Mouse (Mus musculus) fat pad, adult 2 months (tissue): Measurements from ENCODE around the gene Rab34.

Experiments used
- DNase-seq: peaks from one replicate; pipeline ENCODE4 v3.0.0-alpha.2; 2011; ENCODE audit warnings: low read depth, low spot score; ENCODE audit errors: extremely low read depth

The Rab34 gene

DNA sequence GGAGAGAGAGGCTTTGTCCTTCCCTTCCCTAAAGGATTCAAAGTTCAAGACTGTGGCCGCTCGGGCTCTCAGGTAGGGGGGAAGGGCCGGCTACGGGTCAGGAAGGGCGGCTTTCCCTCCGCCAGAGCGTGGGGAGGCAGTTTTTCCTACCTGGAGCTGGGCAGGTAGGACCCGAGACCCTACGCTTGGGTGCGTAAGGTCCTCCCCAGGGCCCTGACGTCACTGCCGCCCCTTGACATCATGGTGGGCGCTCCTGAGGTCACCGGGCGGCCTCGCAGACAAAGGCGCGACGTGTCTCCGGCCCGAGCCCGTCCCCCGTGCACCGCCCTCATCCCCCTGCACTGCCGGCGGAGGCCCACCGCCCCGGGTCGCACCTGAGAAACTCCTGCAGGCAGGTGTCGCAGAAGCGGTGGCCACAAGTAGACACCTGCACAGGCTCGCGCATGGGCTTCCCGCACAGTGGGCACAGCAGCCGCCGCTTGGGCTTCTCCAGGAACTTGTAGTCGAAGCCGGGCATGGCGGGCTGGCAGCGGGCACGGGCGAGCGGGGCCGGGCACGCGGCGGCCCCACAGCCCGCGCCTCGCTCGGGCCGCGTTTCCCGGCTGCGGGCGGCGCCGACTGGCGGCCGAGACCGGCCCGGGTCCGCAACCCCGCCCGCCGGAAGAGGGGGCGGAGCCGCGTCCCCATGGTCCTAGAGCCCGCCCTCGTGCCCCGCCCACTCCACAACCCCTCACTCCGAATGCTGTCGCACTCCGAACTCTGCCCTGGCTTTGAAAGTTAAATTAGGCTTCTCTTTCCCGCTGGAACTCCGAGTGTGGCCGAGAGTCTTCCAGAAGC lies 23.1 kb upstream of the Rab34 start, which contains the start of gene Traf4:
Gene Traf4, minus strand, starts transcription at position 666 of the 837 bp plus-strand sequence.
- DNase-seq = no peak

GRCm38 (mm10) chr11:78165761-78166109 lies 22.5 kb upstream of the Rab34 start:
- no peak for DNase-seq

GRCm38 (mm10) chr11:78166161-78166560 lies 22.1 kb upstream of the Rab34 start:
- DNase-seq = no peak

DNA sequence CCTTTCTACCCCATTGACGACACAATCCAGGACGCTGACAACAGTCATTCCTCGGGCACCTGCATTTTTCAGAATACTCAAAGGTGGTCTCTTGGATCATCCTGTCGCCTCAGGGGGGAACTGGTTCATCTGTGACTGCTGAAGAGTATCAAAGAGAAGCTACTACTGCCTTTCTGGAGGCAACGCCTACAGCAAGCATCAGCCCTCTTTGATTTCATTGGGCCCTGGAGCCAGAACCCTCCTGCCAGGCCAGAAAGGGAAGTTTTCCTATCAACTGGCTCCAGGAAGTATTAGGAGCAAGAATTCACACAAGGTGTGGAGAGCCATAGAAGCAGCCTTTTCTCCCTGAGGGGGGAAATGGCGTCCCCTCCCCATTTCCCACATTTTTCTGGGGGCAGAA lies 21.6 kb upstream of the Rab34 start:
- DNase-seq = no peak

DNA sequence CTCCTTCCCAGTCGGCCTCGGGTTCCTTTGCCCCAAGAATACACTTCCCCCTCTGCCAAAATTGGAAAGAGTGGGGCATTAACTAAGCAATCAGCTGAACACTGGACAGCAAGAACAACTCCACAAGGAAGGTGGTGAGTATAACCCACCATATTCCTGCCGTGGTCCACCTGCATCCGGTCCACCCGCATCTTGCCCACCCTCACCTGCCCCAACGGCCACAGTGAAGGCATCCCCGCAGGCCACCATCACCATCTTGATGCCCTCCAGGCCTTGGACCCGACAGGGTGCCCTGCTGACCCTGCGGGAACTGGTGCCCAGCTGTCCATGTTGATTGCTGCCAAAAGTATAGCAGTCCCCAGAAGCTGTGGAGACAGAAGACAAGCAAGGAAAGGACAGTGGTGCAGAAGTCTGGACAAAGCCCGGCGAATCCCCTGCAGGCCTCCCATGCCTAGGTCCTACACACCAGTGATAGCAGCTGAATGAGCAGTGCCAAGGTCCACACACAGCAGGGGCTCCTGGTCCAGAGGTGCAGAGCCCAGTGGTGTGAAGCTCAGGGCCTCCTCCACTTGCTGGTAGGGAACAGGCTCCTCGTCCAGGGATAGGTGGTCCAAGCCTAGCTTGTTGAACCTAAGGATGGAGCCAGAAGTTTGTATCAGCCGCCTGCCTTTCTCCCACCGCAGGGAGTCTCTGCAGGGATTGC lies 20.8 kb upstream of the Rab34 start:
- no peak for DNase-seq

- DNase-seq = no peak
Observed at GRCm38 (mm10) chr11:78168541-78169468, 19.4 kb upstream of the Rab34 start.

DNA sequence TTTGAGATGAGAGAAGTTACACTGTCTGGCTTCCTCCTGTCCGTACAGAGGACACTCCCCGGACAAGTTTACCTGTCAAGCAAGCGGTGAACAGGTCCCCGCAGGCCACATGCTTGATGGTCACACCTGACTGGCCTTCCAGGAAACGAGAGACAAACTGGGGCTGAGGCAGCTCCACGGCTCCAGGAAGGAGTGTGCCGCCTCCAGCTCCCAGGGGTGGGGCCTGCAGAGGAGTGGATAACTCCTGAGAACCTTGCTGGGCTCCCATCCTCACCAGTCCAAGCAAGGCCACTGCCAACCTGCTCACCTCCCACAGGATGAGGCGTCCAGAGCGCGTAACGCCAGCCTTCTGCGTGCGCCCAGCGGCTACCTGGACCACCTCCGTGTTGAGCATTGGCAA lies 17.9 kb upstream of the Rab34 start:
- no peak for DNase-seq

DNA sequence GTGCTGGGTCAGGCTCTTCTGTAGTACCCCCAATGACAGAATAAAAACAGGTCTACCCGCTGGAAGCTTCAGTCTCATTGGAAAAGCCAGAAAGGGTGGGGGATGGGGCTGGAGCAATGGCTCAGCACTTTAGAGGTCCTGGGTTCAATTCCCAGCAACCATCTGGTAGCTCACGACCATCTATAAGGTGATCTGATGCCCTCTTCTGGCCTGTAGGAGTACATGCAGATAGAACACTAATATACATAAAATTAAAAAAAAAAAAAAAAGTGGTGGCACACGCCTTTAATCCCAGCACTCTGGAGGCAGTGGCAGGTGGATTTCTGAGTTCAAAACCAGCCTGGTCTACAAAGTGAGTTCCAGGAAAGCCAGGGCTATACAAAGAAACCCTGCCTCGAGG lies 16.9 kb upstream of the Rab34 start:
- DNase-seq = no peak

DNA sequence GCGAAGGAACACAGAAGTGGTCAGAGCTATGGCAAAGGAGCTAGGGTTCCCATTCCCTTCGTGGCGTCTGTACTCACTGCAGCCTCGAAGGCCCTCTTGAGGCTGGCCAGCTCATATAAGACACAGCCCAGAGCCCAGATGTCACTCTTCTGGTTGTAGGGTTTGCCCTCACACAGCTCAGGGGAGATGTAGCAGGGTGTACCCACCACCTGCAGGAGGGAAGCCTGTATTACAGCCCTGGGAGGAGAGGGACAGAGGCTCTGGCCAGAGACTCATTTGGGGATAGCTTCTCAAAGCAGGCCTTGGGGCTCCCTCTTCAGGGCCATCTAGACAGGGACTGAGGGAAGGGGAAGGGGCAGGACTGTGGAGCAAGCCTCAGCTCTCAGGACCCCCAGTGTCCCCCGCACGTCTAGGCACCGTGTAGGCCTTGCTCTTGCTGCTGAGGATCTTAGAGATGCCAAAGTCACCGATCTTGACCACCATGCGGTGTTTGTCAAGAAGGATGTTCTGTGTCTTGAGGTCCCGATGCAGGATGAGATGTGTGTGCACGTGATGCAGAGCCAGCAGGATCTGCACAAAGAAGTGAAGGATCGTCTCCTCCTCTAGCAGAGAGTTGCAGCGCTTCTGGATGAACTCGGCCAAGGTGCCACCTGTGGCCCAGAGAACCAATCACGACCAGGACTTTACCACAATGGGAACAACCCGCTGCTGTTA lies 16.0 kb upstream of the Rab34 start:
- DNase-seq = no peak

DNA sequence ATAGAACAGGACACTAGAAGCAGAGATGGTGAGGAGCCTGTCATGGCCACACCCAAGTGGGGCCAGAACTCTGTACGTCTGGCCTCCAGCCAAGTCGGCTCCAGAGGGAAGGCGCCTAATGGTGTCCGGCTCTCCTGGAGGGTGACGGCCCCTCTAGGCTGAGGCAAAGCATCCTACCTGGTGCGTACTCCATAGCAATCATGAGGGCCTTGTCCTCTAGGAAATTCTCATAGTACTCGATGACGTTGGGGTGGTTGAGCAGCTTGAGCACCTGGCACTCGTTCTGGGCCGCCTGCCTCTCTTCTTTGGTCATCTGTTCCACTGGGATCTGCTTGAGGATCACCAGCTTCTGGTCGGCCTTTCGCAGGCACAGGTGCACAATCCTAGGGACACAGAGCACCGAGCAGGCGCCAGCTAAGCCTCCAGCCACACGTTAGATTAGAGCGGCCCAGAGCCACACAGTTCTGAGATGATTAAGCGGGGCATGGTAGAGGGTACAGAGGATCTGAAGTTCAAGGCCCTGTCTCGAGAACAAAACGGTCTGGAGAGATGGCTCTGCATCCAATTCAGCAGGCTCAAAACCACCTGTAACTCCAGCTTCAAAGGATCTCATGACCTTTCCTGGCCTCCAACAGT lies 15.4 kb upstream of the Rab34 start:
- no peak for DNase-seq

DNA sequence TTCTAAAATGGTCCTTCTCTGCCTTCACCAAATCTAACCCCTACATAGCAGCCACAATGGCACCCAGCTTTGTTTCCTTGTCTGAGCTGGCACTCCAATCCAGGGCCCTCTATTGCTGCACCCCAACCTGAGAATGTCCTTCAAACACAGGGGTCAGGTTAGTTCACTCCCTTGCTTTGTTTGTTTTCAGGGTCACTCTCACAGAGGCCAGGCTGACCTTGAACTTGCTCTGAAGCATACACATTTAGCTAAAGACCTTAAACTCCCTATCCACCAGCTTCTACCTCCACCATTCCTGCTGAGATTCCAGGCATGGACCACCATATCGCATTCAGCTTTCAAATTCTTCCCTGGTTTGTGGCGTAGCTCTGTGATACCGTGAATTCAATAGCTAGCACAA lies 13.7 kb upstream of the Rab34 start:
- no peak for DNase-seq

GRCm38 (mm10) chr11:78175771-78176401 lies 12.3 kb upstream of the Rab34 start:
- no peak for DNase-seq

GRCm38 (mm10) chr11:78176402-78176862 lies 11.8 kb upstream of the Rab34 start, which contains the start of the genes Nek8 and Tlcd1:
Nek8 (minus strand) TSS chr11:78176675.
Tlcd1 (plus strand) TSS chr11:78176711.
- DNase-seq = no peak

DNA sequence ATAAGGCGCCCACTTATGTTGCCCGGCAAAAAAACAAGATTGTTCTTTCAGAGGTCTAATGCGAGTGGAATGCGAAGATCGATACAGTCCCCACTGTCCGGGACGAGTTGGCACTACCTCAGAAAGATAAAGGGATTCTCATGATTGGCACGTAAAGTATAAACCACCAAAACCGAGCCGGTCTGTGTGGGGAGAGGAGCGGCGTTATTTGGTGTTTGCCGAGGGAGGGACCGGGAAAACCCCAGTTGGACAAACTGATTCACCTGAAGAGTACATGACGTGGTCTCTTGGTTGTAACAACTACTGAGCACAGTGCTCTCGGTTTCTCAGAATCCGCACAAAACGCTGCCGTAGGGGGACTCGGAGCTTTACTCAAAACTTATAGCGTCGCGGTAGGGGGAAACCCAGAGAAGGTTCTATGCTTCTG lies 11.3 kb upstream of the Rab34 start:
- DNase-seq = no peak

- DNase-seq = no peak
Observed at GRCm38 (mm10) chr11:78177437-78177836, 10.8 kb upstream of the Rab34 start.

GRCm38 (mm10) chr11:78177903-78178858 lies 10.0 kb upstream of the Rab34 start:
- no peak for DNase-seq

- DNase-seq = no peak
Observed at GRCm38 (mm10) chr11:78178859-78179437, 9.3 kb upstream of the Rab34 start.

GRCm38 (mm10) chr11:78179438-78179999 lies 8.7 kb upstream of the Rab34 start:
- DNase-seq = no peak
